Comparison of ENCODE assay signal across 9 mouse cellular contexts in genomic region chr16:44538401-44539395, GRCm38 (mm10). TPM values are rescaled to one million over a fixed set of nuclear protein-coding genes. Genes with fewer than 3 reads are reported as not detected.
A peak's percentile ranks its signal among the peaks of the same experiment; 100 is the strongest.
DNase-seq lines count a peak whose midpoint lies in the region; ATAC-seq and TF ChIP-seq lines count a peak whose summit lies in the region.
"Had no signal": no experiment of that assay in that cellular context is flagged by ENCODE, and none has a peak within 500 bp of the region (broad histone marks: within the 10 kb centered on the region; RNA-seq: fewer than 3 reads in every experiment).

No protein-coding gene starts in this region.

- in situ Hi-C loops in Patski (cut with MboI; ENCODE audit: low pct_unique_long_range_greater_than_20kb) = no loop called here

- H3K27me3 ChIP-seq in heart, embryonic 12.5 days (replicated peaks) = no peaks in the 10 kb centered on the region
- no peaks in the 10 kb centered on the region for H3K27me3 ChIP-seq in Patski
- H3K27me3 ChIP-seq in forebrain, postnatal 0 days (ENCODE audit: insufficient read depth, low read length) = no peaks in the 10 kb centered on the region
- no peaks in the 10 kb centered on the region for H3K27me3 ChIP-seq in midbrain, embryonic 12.5 days

- 0 out of 2 replicates have a peak overlapping the region, but pooled peaks have one; percentile 15 for H3K27ac ChIP-seq in heart, embryonic 12.5 days (ENCODE audit: poor library complexity, severe bottlenecking)
- H3K27ac ChIP-seq in forebrain, postnatal 0 days (ENCODE audit: low read depth, low read length) = peak overlapping the region; percentile 50
- peak overlapping the region; percentile 70 for H3K27ac ChIP-seq in midbrain, embryonic 12.5 days (replicated peaks)

- H3K4me3 ChIP-seq in heart, embryonic 12.5 days = no peak overlapping the region
- no peak overlapping the region for H3K4me3 ChIP-seq in forebrain, postnatal 0 days (ENCODE audit: low read depth, low read length)
- H3K4me3 ChIP-seq in midbrain, embryonic 12.5 days = no peak overlapping the region

- no peaks in the 10 kb centered on the region for H3K9me3 ChIP-seq in heart, embryonic 12.5 days (replicated peaks)
- H3K9me3 ChIP-seq in forebrain, postnatal 0 days (ENCODE audit: low read length) = no peaks in the 10 kb centered on the region
- no peaks in the 10 kb centered on the region for H3K9me3 ChIP-seq in midbrain, embryonic 12.5 days

- intact Hi-C loops in left cerebral cortex, postnatal 25 days (cut with DNase I) = no loop called here

- ATAC-seq in heart, embryonic 12.5 days (ENCODE audit: insufficient number of reproducible peaks, low FRiP score) = no peak
- ATAC-seq in Patski = peak; percentile 38
- peak; percentile 72 for ATAC-seq in forebrain, postnatal 0 days
- peak; percentile 20; the same call in 1 of the 2 replicates for ATAC-seq in midbrain, embryonic 12.5 days (ENCODE audit: low FRiP score, low read depth)
- ATAC-seq: liver, postnatal 0 days had no signal

- 53% methylated on average over 16 of the region's 16 CpGs for WGBS in heart, embryonic 12.5 days
- WGBS in forebrain, postnatal 0 days = 44% methylated on average over 16 of the region's 16 CpGs
- WGBS in midbrain, embryonic 12.5 days = 52% methylated on average over 16 of the region's 16 CpGs

- POLR2A ChIA-PET in Patski (lab: Charles Lee) = interaction anchor here (0.6 to 0.8 kb wide), 2 partner anchors 19 to 36 kb away, joined by 3 to 8 read pairs; no protein-coding TSS in a partner anchor

- no peak overlapping the region for H3K4me2 ChIP-seq in heart, embryonic 12.5 days
- H3K4me2 ChIP-seq in forebrain, postnatal 0 days (ENCODE audit: low read depth) = no peak overlapping the region; the same call in 1 of the 2 replicates
- peak overlapping the region; percentile 28 for H3K4me2 ChIP-seq in midbrain, embryonic 12.5 days (replicated peaks)

- no peak for TF ChIP-seq CTCF in Patski (IDR thresholded peaks at IDR 0.05)
- TF ChIP-seq CTCF in forebrain, postnatal 0 days (IDR thresholded peaks at IDR 0.05; ENCODE audit: low read depth) = no peak

- H3K4me1 ChIP-seq in heart, embryonic 12.5 days (replicated peaks) = peaks cover 38% of the 10 kb centered on the region
- H3K4me1 ChIP-seq in forebrain, postnatal 0 days (ENCODE audit: insufficient read depth) = peaks cover 18% of the 10 kb centered on the region
- H3K4me1 ChIP-seq in midbrain, embryonic 12.5 days = peaks cover 92% of the 10 kb centered on the region

- H3K36me3 ChIP-seq in heart, embryonic 12.5 days = no peaks in the 10 kb centered on the region
- no peaks in the 10 kb centered on the region for H3K36me3 ChIP-seq in forebrain, postnatal 0 days (ENCODE audit: insufficient read depth)
- H3K36me3 ChIP-seq in midbrain, embryonic 12.5 days = peaks cover 8% of the 10 kb centered on the region; the same call in 1 of the 2 replicates

- CTCF ChIA-PET in Patski (lab: Charles Lee) = interaction anchor here (0.6 to 1.1 kb wide), 4 partner anchors 7 to 178 kb away, joined by 3 read pairs; no protein-coding TSS in a partner anchor

- no peak for DNase-seq in heart, adult 8-10 months (ENCODE audit: low spot score)
- DNase-seq in Patski (ENCODE audit: low read depth, low spot score) = no peak
- no peak for DNase-seq in forebrain, postnatal 0 days
- DNase-seq in retina, embryonic 14.5 days (ENCODE audit: low spot score) = no peak
- no peak for DNase-seq in left cerebral cortex, postnatal 25 days (ENCODE audit: low spot score in 2 of 2)
- no peak for DNase-seq in gastrocnemius, postnatal 10 days
- DNase-seq: liver, postnatal 0 days had no signal

- 0 out of 2 replicates have a peak overlapping the region, but pooled peaks have one; percentile 14 for H3K9ac ChIP-seq in heart, embryonic 12.5 days
- no peak overlapping the region for H3K9ac ChIP-seq in forebrain, postnatal 0 days
- 0 out of 2 replicates have a peak overlapping the region, but pooled peaks have one; percentile 20 for H3K9ac ChIP-seq in midbrain, embryonic 12.5 days (replicated peaks)
- H3K9ac ChIP-seq: liver, postnatal 0 days had no signal

RNA-seq across cellular contexts. Expression of gene Boc, which starts 20.0 kb away (rescaled TPM):
- polyA plus RNA-seq in heart, embryonic 12.5 days (2016; fragmentation: Nextera tagmentation; extraction: Ambion mirVana) = 7.9 and 9.3 TPM in 2 replicates
- total RNA-seq in heart, adult 8-10 months (2022) = 1 to 10 TPM; 3.5 to 4.0 (median 3.8) TPM
- polyA plus RNA-seq in Patski (2021) = 13.8 TPM
- 12.3 TPM in 2 replicates for total RNA-seq in forebrain, postnatal 0 days (2014; rRNA removed)
- 2.8 and 3.5 TPM in 2 replicates for polyA plus RNA-seq in forebrain, postnatal 0 days (2015; fragmentation: Nextera tagmentation; extraction: Ambion mirVana)
- 52.4 and 67.7 TPM in 2 replicates for polyA plus RNA-seq in midbrain, embryonic 12.5 days (2016; fragmentation: Nextera tagmentation; extraction: Ambion mirVana)
- total RNA-seq in left cerebral cortex, postnatal 25 days (2021) = 10 to 100 TPM; 19.9 TPM
- total RNA-seq in gastrocnemius, postnatal 10 days (2021) = 10 to 100 TPM; 14.0 to 15.9 TPM

Comparison
In these comparisons a context has a peak if more than half of its experiments do, and no peak if none do; other contexts are left out.
1. H3K27ac ChIP-seq: peak in every context shown above with its lines; median percentile 70 in midbrain, embryonic 12.5 days; 50 in forebrain, postnatal 0 days; 15 in heart, embryonic 12.5 days.